Mouse (Mus musculus): ENCODE data around the gene Polr1a.
"Not testable (repeated sequence)": the region's sequence is repeated elsewhere in the genome, so short reads cannot be mapped to it uniquely, and the experiment has no call there.

Gene Polr1a

DNA sequence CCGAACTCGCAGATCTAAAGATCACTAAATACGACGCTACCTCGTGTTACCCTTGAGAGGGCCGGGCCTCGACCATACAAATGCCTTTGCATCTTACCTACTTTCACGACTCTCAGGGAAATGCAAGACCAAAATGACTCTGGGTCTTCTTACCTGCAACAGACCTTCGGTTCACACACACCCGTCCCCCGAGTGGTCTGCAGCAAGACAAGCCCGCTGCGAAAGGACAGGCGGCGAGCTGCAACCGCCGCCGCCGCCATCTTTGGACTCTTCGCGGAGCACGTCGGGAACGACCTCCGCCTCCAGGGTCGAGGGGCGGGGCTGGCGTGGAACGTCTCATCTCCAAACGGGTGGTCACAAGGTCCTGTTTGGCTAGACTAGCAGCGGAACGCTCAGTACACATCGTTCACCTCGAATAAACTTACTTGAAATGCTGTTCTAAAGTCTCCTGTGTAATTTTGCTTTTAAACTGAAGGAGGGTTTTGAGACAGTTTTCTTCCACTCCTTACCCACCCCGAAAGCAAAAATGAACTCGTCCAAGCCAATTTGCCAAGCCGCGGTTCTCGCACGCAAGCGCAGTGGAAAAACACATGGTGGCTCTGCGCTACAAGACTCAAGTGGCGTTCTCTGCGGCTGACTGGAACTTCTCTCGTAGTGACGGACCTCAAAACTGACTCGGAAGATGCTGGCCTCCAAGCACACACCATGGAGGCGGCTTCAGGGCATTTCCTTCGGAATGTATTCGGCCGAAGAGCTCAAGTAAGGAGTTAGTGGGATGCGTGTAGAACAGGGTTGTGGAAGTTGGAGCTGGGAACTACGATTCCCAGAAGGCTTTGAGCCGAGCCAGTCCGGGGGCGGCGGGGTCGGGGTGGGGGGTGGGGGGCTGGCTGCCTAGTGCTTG, at the start of gene Polr1a, which contains the start of gene Ptcd3:
Polr1a (plus strand) TSS at position 573 of the 901 bp plus-strand sequence.
Ptcd3 (minus strand) TSS at position 270 of the 901 bp plus-strand sequence.
- DNase-seq (ENCODE audit: low spot score in 2 of 2): peak; percentile 81 to 89

DNA sequence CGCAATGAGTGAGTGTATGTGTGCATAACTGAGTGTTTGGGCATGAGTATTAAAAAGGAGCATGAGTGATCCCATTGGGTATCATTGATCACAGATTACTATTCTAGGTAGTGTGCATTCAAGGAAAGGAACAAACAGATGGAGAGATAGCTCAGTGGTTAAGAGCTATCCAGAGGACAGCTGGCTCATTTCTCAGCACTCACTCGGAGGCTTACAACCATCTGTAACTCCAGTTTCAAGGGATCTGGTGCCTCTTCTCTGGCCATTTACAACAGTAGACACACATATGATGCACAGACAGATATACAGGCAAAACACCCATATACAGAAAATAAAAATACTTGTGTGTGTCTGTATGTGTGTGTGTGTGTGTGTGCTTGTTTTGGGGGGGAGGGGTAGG, 41.1 kb upstream of the Polr1a start:
- DNase-seq (ENCODE audit: low spot score in 2 of 2): no peak

DNA sequence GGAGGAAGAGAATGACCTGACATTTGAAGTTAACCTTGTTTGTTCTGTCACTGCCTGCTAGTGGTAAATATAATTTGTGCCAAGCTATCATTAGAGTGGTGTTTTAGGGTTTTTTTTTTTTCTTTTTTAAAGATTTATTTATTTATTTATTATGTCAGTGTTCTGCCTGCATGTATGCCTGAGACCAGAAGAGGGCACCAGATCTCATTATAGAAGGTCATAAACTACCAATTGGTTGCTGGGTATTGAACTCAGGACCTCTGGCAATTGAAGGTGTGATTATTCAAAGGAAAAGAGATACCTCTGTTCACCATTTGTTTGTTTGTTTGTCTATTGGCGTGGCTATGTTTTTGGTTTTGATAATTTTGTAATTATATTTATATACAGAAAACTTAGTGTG, 40.0 kb upstream of the Polr1a start:
- no peak for DNase-seq (ENCODE audit: low spot score in 2 of 2)

DNA sequence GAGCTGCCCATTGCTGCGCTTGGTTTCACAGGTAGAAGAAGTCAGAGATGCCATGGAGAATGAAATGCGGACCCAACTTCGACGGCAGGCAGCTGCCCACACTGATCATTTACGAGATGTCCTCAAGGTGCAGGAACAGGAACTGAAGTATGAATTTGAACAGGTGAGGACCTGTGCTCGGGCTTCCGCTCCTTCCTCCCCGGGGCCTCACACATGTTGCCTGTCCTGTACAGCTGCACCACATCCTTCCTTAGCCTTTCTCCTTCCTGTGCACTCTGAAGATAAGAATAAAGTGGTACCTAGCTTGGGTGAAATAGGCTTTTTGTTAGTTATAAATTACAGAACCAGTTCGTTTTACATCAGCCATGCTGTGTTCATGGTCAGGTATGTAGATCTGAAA, 37.5 kb upstream of the Polr1a start:
- no peak for DNase-seq (ENCODE audit: low spot score in 2 of 2)

DNA sequence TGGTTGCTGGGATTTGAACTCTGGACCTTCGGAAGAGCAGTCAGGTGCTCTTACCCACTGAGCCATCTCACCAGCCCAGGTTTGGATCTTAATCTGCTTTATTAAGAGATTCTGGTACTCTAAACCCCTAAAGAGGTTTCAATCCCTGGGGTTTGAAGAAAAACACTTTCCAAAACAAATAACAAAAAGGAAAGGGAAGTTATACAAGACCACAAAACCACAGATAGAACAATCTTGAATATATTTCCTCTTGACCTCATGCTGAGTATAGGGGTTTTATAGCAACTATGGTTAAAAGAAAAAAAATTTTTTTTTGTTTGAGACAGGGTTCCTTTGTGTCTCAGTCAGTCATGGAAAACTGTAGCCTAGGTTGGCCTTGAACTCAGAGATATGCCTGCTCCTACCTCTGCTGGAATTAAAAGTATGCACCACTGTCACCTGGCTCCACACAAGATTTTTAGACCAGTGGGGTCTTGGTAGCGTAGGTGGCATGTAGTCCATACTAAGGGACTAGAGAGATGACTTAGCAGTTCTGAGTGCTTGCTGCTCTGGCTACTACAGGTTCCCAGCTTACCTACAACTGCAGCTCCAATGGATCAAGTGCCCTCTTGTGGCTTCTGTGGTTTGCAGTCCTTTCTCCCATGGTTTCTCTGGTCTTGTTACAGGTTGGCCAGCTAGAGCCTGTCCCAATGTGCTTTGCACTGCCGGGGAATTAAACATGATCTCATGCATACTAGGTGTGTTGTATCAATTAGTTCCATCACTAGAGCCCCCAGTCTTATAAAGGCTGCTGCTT, 30.7 kb upstream of the Polr1a start:
- DNase-seq (ENCODE audit: low spot score in 2 of 2): no peak

DNA sequence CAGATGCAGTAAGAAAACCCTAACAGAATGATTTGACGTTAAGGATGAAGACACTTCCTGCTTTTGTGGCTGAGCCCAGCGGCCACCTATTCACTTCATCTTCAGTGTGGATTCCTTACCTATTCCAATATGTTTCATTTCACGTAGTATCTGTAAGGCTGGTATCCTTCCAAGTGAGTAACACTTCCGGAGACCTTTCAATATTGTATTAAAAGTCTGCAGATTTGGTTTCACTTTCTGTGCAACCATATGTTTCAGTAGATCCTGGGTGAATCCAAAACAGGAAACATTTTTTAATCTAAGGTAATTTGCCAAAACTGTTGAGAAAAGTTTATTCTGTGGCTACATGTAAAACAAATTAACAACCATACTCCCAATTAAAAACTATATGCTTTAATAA, 15.6 kb upstream of the Polr1a start:
- DNase-seq (ENCODE audit: low spot score in 2 of 2): no peak

DNA sequence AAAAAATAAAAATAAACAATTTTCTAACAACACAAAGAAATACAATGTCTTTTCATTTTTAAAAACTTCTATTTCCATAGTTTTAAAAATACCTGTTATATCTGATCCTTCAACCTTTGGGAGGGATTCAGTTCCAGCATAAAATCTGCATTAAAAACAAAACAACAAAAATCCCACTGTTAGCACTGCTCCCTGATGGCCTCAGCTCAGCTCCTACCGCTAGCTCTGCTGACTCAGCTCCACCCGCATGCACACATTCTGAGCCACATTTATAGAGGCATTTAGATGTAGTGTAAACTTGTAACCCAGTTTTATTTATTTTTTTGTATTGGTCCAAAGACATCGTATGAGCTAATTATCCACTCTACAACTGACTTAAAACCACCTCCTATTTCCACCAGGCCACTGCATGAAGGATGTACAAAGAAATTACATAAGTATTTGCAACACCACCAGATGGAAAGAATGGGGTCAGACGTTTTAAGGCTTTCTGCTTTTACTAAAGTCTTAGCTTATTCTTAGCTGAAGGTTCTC, 1.1 kb upstream of the Polr1a start:
- no peak for DNase-seq (ENCODE audit: low spot score in 2 of 2)

DNA sequence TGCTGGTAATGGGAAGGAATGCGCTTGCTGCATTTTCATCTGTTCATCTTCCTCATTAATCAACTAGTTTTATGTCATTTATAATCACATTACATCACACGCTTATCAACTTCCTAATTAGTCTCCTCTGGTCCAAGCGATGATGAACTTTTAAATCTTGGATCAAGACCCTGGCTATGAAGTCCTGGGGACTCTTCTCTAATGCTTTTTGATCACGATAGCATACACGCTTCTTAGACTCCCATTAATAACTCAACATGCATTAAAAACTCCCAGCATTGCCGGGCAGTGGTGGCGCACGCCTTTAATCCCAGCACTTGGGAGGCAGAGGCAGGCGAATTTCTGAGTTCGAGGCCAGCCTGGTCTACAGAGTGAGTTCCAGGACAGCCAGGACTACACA, 531 bp downstream of the Polr1a start:
- DNase-seq (ENCODE audit: low spot score in 2 of 2): no peak

DNA sequence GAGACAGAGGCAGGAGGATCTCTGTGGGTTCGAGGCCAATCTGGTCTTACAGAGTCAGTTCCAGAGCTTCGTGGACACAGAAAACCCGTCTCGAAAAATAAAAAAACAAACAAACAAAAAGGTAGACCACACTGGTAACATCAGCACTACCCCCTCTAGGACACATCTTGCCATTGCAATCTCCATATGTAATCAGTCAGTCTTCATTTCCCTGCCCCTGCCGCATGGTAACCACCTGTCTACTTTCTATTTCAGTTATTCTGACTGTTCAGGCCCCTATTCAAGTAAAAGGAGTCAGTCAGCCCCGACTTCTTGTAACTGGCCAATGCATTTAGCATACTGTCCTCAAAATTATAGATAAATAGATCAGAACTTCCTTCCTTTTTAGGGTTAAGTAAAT, 987 bp downstream of the Polr1a start:
- no peak for DNase-seq (ENCODE audit: low spot score in 2 of 2)

DNA sequence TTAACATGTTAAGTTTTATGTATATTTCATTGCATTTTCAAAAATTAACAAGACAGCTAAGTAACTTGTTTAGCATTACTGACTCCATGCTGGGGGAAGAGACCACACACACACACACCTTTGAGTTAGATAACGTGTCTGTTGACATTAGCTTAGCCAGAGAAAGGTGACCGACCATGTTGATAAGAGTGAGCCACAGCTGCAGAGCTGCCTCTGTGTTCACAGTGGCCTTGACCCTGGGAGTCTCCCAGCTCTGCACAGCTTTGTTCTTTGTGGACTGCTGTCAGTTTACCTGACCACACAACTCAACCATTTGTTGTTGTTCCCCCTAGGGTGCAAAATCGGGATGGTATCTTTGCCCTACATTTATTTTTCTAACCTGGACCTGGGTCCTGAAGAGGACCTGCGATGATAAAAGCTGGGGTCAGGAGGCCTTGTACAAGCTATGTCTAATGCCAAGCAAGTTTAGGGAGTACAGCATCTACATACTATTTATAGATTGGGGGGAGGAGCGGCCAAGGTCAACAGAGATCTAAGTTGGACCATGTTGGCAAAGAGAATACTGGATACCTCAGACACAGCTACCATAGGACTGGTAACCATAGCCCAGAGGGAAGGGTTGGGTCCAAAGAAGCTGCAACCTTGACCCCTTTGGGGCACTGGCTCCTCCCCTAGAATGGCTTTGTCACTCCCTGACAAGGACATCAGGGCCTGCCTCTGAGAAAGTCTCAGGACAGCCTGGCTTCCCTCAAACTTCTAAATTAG, 3.0 kb downstream of the Polr1a start:
- no peak for DNase-seq (ENCODE audit: low spot score in 2 of 2)

DNA sequence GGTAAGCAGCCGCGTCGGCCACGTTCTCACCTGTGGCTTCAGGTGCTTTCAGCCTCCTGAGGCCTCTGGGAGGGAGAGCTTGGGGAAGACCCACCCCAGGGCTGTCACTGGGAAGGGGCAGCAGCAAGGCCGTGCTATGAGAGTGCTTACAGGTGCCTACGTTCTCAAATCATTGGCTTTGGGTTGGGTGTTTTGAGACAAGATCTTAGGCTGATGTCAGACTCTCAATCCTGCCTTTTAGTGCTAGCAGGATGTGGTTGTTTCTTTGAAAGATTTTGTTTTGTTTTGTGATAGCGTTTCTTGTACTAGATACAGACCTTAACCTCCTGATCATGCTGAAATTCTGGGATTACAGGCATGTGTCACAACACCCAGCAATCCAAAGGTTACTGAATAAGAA, 11.9 kb downstream of the Polr1a start:
- no peak for DNase-seq (ENCODE audit: low spot score in 2 of 2)

DNA sequence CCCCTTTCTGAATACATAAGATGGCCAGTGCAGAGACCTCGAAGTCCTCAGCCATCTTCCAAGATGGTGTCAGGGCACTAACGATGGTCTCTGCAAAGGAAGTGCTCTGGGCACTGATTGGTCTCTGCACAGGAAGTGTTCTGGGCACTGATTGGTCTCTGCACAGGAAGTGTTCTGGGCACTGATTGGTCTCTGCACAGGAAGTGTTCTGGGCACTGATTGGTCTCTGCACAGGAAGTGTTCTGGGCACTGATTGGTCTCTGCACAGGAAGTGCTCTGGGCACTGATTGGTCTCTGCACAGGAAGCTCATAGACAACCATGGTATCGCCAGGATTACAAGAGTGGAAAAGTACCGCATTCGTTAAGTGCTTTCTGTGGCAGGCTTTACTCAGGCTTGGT, 16.4 kb downstream of the Polr1a start:
- DNase-seq (ENCODE audit: low spot score in 2 of 2): not testable (repeated sequence)

DNA sequence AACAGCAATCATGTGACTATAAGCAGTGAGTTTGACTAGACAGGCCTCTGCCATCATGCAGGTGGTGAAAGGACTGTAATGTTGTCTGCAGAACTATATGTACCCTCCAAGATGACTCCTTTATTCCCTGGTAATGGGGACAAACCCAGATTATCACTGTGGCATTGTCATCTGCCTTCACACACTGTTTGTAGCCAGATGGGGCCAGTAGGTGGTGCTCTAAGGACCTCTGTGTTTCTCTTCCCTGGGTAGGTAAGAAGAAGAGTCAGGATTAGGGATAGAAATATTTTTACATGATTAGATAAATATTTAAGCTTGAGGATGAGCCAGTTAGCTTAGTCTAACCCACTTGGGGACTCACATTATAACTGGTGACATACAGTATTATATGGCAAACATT, 19.1 kb downstream of the Polr1a start:
- DNase-seq (ENCODE audit: low spot score in 2 of 2): peak in 1 of 2 experiments; percentile 43

DNA sequence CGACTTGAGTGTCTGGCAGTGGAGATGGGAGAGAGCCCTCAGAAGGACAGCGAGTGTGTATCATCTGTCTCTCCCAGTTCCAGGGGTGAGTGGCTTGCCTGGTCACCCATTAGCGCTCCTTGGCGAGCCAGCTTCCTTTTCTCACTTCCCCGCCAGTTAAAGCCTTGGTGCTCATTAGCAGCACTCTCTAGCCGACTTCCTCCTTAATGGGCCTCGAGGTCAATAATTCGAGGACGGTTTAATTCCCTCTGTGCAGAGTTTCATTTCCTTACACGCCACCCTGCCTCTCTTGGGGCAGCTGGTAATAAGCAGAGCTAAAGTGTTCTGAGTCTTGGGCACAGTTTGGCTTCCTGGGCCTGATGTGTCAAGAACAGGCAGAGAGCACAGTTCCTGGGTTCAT, 21.2 kb downstream of the Polr1a start:
- no peak for DNase-seq (ENCODE audit: low spot score in 2 of 2)

DNA sequence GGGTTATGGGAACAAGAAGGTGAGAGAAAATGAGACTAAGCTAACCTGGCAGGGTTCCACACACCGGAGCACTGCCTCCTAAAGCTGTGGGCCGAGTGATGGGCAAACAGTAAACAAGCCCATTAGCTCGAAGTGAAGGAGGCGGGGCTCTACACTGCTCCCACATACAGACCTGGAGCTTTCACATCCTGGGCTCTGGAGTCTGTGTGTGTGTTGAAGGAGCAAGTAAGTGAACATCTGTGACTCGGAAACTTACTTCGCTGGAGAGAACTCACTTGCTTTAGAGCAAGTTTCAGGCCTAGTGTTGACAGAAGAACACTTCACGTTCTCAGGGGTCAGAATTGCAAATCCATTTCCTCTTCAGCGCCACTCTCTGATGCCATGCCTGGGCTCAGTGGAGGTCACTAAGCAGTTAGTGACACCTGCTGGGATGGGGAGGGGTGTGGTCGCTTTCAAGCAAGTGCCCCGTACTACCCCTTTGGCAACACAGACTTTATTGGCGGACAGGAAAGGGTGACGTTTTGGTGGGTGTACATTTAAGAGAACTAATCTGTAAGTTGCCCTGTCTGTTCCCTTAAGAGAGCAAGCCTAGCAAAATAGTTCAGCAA, 22.1 kb downstream of the Polr1a start:
- no peak for DNase-seq (ENCODE audit: low spot score in 2 of 2)

DNA sequence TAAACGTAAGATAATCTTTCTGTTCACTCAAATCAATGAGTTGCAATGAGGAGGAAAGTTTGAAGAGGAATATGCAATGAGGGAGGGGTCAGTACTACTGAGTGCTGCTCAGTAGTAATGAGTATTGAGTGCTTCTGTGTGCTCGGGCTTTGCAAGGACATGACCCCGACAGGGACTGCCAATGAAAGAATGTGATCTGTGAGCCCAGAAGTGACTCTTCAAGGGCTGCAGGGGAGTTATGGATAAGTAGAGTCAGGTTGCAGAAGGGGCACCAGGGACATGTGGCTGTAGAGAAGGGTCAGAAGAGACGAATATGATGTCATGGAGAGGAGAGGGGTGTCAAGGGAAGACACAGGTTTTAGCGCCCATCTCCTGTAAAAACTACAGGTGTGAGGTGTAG, 23.5 kb downstream of the Polr1a start:
- DNase-seq (ENCODE audit: low spot score in 2 of 2): no peak

DNA sequence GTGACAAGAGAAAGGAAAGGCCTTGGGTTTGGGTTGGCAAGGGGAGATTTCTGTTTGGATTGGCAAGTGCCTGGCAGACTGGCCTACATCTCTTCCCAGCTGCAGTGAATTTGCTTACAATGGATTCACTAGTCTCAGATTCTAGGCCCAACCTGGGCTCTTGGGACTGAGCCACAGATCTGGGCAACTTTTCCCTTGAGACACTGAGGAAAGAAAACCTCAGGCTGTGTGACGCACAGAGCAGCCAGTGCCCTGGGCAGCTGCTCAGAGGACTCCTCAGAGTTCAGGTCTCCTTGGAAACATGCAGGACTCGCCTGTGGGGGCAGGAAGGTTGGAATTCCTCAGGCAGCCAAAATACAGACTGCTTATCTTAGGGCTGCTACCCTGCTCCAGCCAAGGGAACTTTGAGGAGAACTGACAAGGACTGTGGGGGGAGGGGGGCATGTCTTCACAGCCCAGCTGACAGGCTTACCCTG, 25.3 kb downstream of the Polr1a start:
- no peak for DNase-seq (ENCODE audit: low spot score in 2 of 2)

DNA sequence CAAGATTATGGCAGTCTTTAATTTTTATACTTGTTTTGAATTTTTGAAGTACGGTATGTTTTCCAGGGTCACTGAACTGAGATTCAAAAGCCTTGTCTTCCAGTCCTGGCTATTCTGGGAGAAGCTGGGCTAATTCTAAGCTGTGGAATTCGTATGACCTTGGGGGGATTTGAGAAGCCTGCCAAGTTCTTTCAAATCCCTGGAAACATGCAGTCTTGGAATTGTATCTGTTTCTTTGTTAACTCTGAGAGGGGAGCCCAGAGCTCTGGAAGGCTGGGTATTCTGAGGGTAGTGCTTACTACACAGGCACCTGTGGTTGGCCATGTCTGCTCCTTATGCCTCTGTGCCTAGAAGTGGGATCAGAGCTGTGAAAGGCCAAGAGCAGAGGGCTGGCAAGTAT, 26.9 kb downstream of the Polr1a start:
- DNase-seq (ENCODE audit: low spot score in 2 of 2): no peak

DNA sequence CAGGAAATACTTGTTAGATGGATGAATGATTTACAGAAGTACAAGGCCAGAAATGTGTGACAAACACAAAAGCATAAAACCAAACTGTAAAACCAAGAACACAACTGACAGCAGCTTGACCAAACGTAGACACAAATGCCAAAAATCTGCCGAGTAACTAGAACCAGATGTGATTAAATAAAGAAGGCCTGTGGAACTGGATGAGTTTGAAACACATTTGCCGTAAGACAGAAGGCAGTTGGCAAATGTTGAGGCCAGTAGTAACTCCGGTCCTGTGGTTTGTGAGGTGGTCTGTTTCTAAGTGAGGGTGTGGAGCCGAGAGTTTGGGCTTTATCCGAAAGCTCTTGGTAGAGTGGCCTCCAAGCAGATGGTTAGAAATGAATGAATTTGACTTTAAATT, 32.1 kb downstream of the Polr1a start:
- no peak for DNase-seq (ENCODE audit: low spot score in 2 of 2)

DNA sequence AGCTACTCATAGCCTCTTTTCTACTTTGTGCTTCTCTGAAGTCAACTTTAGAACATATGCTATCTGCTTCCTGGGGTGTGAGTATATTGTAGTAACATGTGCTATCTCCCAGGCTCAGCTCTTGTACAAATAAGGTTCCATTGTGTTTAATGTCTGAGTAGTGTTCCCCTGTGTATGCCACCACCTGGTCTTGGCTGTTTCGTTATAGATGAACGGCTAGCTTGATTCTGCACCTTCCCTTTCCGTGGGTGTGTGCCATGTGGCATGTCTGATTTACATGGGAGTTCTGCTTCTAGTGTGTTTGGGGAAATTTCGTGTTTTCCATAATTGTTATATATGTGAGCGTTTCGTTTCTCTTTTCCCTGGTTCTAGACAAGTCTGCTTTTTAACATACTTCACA, 36.2 kb downstream of the Polr1a start:
- DNase-seq (ENCODE audit: low spot score in 2 of 2): no peak

DNA sequence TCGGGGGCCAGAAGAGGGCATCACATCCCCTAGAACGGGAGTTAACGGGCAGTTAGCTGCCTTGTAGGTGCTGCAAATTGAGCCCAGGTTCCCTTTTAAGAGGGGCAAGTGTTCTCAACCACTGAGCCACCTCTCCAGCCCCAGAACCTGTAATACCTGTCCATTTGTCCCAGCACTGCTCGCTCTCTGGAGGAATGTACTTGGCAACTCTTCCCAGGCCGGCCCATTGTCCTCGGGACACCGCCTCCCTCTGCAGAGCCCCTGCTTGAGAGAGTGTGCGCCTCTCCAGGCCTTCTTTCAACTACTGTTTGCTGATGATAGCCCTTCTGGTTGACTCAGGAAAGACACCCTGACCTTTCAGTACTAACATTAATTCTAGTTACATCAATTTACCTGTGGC, 37.3 kb downstream of the Polr1a start:
- no peak for DNase-seq (ENCODE audit: low spot score in 2 of 2)
